Mouse (Mus musculus): ENCODE measurements around the gene Rnf212. TPM values are rescaled to one million over a fixed set of nuclear protein-coding genes. Genes with fewer than 3 reads are reported as not detected.
A peak's percentile ranks its signal among the peaks of the same experiment; 100 is the strongest.

Gene Rnf212
- polyA plus RNA-seq, 1 experiment from 2014 or later: 0.39 TPM

- Histone ChIP-seq H3K4me1 (no peaks in the 10 kb centered on the region), H3K9me3 (no peaks in the 10 kb centered on the region), H3K4me3 (replicated peaks) (no peak overlapping the region), H3K36me3 (no peaks in the 10 kb centered on the region), H3K27ac (no peak overlapping the region), H3K4me2 (no peak overlapping the region), H3K27me3 (replicated peaks) (no peaks in the 10 kb centered on the region), H3K9ac (no peak overlapping the region)
- ATAC-seq (ENCODE audit: insufficient read depth, low FRiP score, low read depth): no peak
- WGBS: 75% methylated on average over 2 of the region's 2 CpGs
Measured at GRCm38 (mm10) chr5:108742596-108742995, 32.2 kb downstream of the Rnf212 start.

GRCm38 (mm10) chr5:108741844-108742243 lies 32.9 kb downstream of the Rnf212 start:
- H3K27ac ChIP-seq: no peak overlapping the region
- H3K27me3 ChIP-seq (replicated peaks): no peaks in the 10 kb centered on the region
- no peaks in the 10 kb centered on the region for H3K9me3 ChIP-seq
- no peak overlapping the region for H3K9ac ChIP-seq
- WGBS: 79% methylated on average over 2 of the region's 2 CpGs
- H3K4me1 ChIP-seq: no peaks in the 10 kb centered on the region
- no peaks in the 10 kb centered on the region for H3K36me3 ChIP-seq
- ATAC-seq (ENCODE audit: insufficient read depth, low FRiP score, low read depth): no peak
- no peak overlapping the region for H3K4me3 ChIP-seq (replicated peaks)
- no peak overlapping the region for H3K4me2 ChIP-seq

GRCm38 (mm10) chr5:108727425-108727824 lies 47.4 kb downstream of the Rnf212 start:
- no peaks in the 10 kb centered on the region for H3K36me3 ChIP-seq
- H3K9me3 ChIP-seq: no peaks in the 10 kb centered on the region
- H3K4me2 ChIP-seq: no peak overlapping the region
- no peak overlapping the region for H3K27ac ChIP-seq
- WGBS: 78% methylated on average over 1 of the region's 1 CpGs
- no peaks in the 10 kb centered on the region for H3K4me1 ChIP-seq
- ATAC-seq (ENCODE audit: insufficient read depth, low FRiP score, low read depth): no peak
- no peak overlapping the region for H3K4me3 ChIP-seq (replicated peaks)
- H3K9ac ChIP-seq: no peak overlapping the region
- H3K27me3 ChIP-seq (replicated peaks): no peaks in the 10 kb centered on the region

- H3K9ac ChIP-seq: no peak overlapping the region
- H3K27ac ChIP-seq: no peak overlapping the region
- H3K4me3 ChIP-seq (replicated peaks): no peak overlapping the region
- H3K27me3 ChIP-seq (replicated peaks): no peaks in the 10 kb centered on the region
- no peaks in the 10 kb centered on the region for H3K9me3 ChIP-seq
- peak; percentile 80; the same call in 1 of the 2 replicates for ATAC-seq (ENCODE audit: insufficient read depth, low FRiP score, low read depth)
- H3K4me2 ChIP-seq: no peak overlapping the region
- WGBS: 25% methylated on average over 5 of the region's 5 CpGs
- H3K4me1 ChIP-seq: no peaks in the 10 kb centered on the region
- H3K36me3 ChIP-seq: no peaks in the 10 kb centered on the region
Measured at GRCm38 (mm10) chr5:108726557-108727248, 48.1 kb downstream of the Rnf212 start.

GRCm38 (mm10) chr5:108724006-108724405 lies 50.8 kb downstream of the Rnf212 start:
- no peaks in the 10 kb centered on the region for H3K36me3 ChIP-seq
- H3K27ac ChIP-seq: no peak overlapping the region
- no peaks in the 10 kb centered on the region for H3K4me1 ChIP-seq
- no peak overlapping the region for H3K9ac ChIP-seq
- 62% methylated on average over 2 of the region's 2 CpGs for WGBS
- ATAC-seq (ENCODE audit: insufficient read depth, low FRiP score, low read depth): no peak
- no peaks in the 10 kb centered on the region for H3K9me3 ChIP-seq
- no peak overlapping the region for H3K4me3 ChIP-seq (replicated peaks)
- no peaks in the 10 kb centered on the region for H3K27me3 ChIP-seq (replicated peaks)
- H3K4me2 ChIP-seq: no peak overlapping the region

- no peaks in the 10 kb centered on the region for H3K27me3 ChIP-seq (replicated peaks)
- H3K4me1 ChIP-seq: no peaks in the 10 kb centered on the region
- no peak for ATAC-seq (ENCODE audit: insufficient read depth, low FRiP score, low read depth)
- 60% methylated on average over 7 of the region's 7 CpGs for WGBS
- H3K9ac ChIP-seq: no peak overlapping the region
- H3K36me3 ChIP-seq: no peaks in the 10 kb centered on the region
- no peak overlapping the region for H3K4me3 ChIP-seq (replicated peaks)
- no peak overlapping the region for H3K27ac ChIP-seq
- H3K4me2 ChIP-seq: no peak overlapping the region
- H3K9me3 ChIP-seq: no peaks in the 10 kb centered on the region
Measured at GRCm38 (mm10) chr5:108719761-108720160, 55.0 kb downstream of the Rnf212 start.

GRCm38 (mm10) chr5:108718051-108718450 lies 56.7 kb downstream of the Rnf212 start:
- Histone ChIP-seq H3K27ac (no peak overlapping the region), H3K4me2 (no peak overlapping the region), H3K4me1 (no peaks in the 10 kb centered on the region), H3K27me3 (replicated peaks) (no peaks in the 10 kb centered on the region), H3K9ac (no peak overlapping the region), H3K36me3 (no peaks in the 10 kb centered on the region), H3K9me3 (no peaks in the 10 kb centered on the region), H3K4me3 (replicated peaks) (no peak overlapping the region)
- ATAC-seq (ENCODE audit: insufficient read depth, low FRiP score, low read depth): no peak
- WGBS: 56% methylated on average over 4 of the region's 4 CpGs

GRCm38 (mm10) chr5:108715974-108716373 lies 58.8 kb downstream of the Rnf212 start:
- 91% methylated on average over 1 of the region's 1 CpGs for WGBS
- no peaks in the 10 kb centered on the region for H3K27me3 ChIP-seq (replicated peaks)
- no peak for ATAC-seq (ENCODE audit: insufficient read depth, low FRiP score, low read depth)
- H3K9ac ChIP-seq: no peak overlapping the region
- no peaks in the 10 kb centered on the region for H3K9me3 ChIP-seq
- H3K4me2 ChIP-seq: no peak overlapping the region
- H3K4me3 ChIP-seq (replicated peaks): no peak overlapping the region
- no peak overlapping the region for H3K27ac ChIP-seq
- H3K4me1 ChIP-seq: no peaks in the 10 kb centered on the region
- H3K36me3 ChIP-seq: no peaks in the 10 kb centered on the region

GRCm38 (mm10) chr5:108714149-108714548 lies 60.6 kb downstream of the Rnf212 start:
- WGBS: 59% methylated on average over 6 of the region's 6 CpGs
- Histone ChIP-seq H3K4me3 (replicated peaks) (no peak overlapping the region), H3K36me3 (no peaks in the 10 kb centered on the region), H3K4me2 (no peak overlapping the region), H3K4me1 (no peaks in the 10 kb centered on the region), H3K27me3 (replicated peaks) (no peaks in the 10 kb centered on the region), H3K27ac (no peak overlapping the region), H3K9me3 (no peaks in the 10 kb centered on the region), H3K9ac (no peak overlapping the region)
- ATAC-seq (ENCODE audit: insufficient read depth, low FRiP score, low read depth): 0 out of 2 replicates have a peak, but pooled peaks have one; percentile 52

- no peak overlapping the region for H3K27ac ChIP-seq
- no peak for ATAC-seq (ENCODE audit: insufficient read depth, low FRiP score, low read depth)
- no peak overlapping the region for H3K9ac ChIP-seq
- no peaks in the 10 kb centered on the region for H3K9me3 ChIP-seq
- no peaks in the 10 kb centered on the region for H3K4me1 ChIP-seq
- H3K4me3 ChIP-seq (replicated peaks): no peak overlapping the region
- H3K27me3 ChIP-seq (replicated peaks): no peaks in the 10 kb centered on the region
- no peak overlapping the region for H3K4me2 ChIP-seq
- no peaks in the 10 kb centered on the region for H3K36me3 ChIP-seq
Measured at GRCm38 (mm10) chr5:108713691-108714090, 61.1 kb downstream of the Rnf212 start.

GRCm38 (mm10) chr5:108713096-108713495 lies 61.7 kb downstream of the Rnf212 start:
- Histone ChIP-seq H3K4me3 (replicated peaks) (no peak overlapping the region), H3K9me3 (no peaks in the 10 kb centered on the region), H3K4me2 (no peak overlapping the region), H3K27ac (no peak overlapping the region), H3K36me3 (no peaks in the 10 kb centered on the region), H3K27me3 (replicated peaks) (no peaks in the 10 kb centered on the region), H3K9ac (no peak overlapping the region), H3K4me1 (no peaks in the 10 kb centered on the region)
- WGBS: 88% methylated on average over 2 of the region's 2 CpGs
- ATAC-seq (ENCODE audit: insufficient read depth, low FRiP score, low read depth): no peak

- no peak for ATAC-seq (ENCODE audit: insufficient read depth, low FRiP score, low read depth)
- no peaks in the 10 kb centered on the region for H3K4me1 ChIP-seq
- H3K36me3 ChIP-seq: peaks cover 4% of the 10 kb centered on the region; the same call in 1 of the 2 replicates
- H3K4me3 ChIP-seq (replicated peaks): no peak overlapping the region
- H3K9me3 ChIP-seq: no peaks in the 10 kb centered on the region
- 78% methylated on average over 6 of the region's 6 CpGs for WGBS
- no peak overlapping the region for H3K9ac ChIP-seq
- no peaks in the 10 kb centered on the region for H3K27me3 ChIP-seq (replicated peaks)
- H3K4me2 ChIP-seq: no peak overlapping the region
- no peak overlapping the region for H3K27ac ChIP-seq
Measured at GRCm38 (mm10) chr5:108711968-108712367, 62.8 kb downstream of the Rnf212 start.

All from stomach, embryonic 15.5 days (tissue).